Mouse (Mus musculus) 3T3-L1 (cell line): ENCODE data around the gene Arl8b.
"Not testable (repeated sequence)": the region's sequence is repeated elsewhere in the genome, so short reads cannot be mapped to it uniquely, and the experiment has no call there.

ENCODE experiments used
- DNase-seq: peaks from one replicate; pipeline ENCODE4 v3.0.0-alpha.2; 2015; ENCODE audit warnings: low read depth, low spot score

Arl8b gene

GRCm38 (mm10) chr6:108835765-108836691, 53.1 kb downstream of the Arl8b start:
- peak; percentile 78 for DNase-seq

- no peak for DNase-seq
Observed at GRCm38 (mm10) chr6:108837081-108837480, 54.2 kb downstream of the Arl8b start.

- DNase-seq: no peak
Observed at GRCm38 (mm10) chr6:108837958-108838357, 55.1 kb downstream of the Arl8b start.

- no peak for DNase-seq
Observed at GRCm38 (mm10) chr6:108839432-108839831, 56.5 kb downstream of the Arl8b start.

GRCm38 (mm10) chr6:108840861-108841640, 58.2 kb downstream of the Arl8b start:
- no peak for DNase-seq

- peak; percentile 99 for DNase-seq
Observed at GRCm38 (mm10) chr6:108843664-108844063, 60.8 kb downstream of the Arl8b start.

GRCm38 (mm10) chr6:108844093-108844492, 61.2 kb downstream of the Arl8b start:
- peak; percentile 48 for DNase-seq

- no peak for DNase-seq
Observed at GRCm38 (mm10) chr6:108844771-108845170, 61.9 kb downstream of the Arl8b start.

GRCm38 (mm10) chr6:108852088-108852670, 69.3 kb downstream of the Arl8b start:
- no peak for DNase-seq

- no peak for DNase-seq
Observed at GRCm38 (mm10) chr6:108852986-108853385, 70.1 kb downstream of the Arl8b start.

- DNase-seq: no peak
Observed at GRCm38 (mm10) chr6:108858583-108858982, 75.7 kb downstream of the Arl8b start.

GRCm38 (mm10) chr6:108861226-108861625, 78.3 kb downstream of the Arl8b start:
- no peak for DNase-seq

GRCm38 (mm10) chr6:108862548-108862947, 79.6 kb downstream of the Arl8b start:
- DNase-seq: no peak

- no peak for DNase-seq
Observed at GRCm38 (mm10) chr6:108866317-108866716, 83.4 kb downstream of the Arl8b start.

- DNase-seq: not testable (repeated sequence)
Observed at GRCm38 (mm10) chr6:108869031-108869430, 86.1 kb downstream of the Arl8b start.

GRCm38 (mm10) chr6:108870421-108870820, 87.5 kb downstream of the Arl8b start:
- DNase-seq: no peak

GRCm38 (mm10) chr6:108871251-108871650, 88.4 kb downstream of the Arl8b start:
- DNase-seq: no peak
